Mouse (Mus musculus) midbrain, embryonic 11.5 days (tissue): Measurements from ENCODE around the gene Slc5a5. TPM values are rescaled to one million over a fixed set of nuclear protein-coding genes. Genes with fewer than 3 reads are reported as not detected.

ENCODE experiments used
- ATAC-seq: fragments of 200-750 bp; cut with Nextera tagmentation; 2 replicates; pipeline ENCODE4 v1.8.0; 2017; ENCODE audit warnings: moderate TSS enrichment, moderate library complexity; ENCODE audit not compliant: low FRiP score
- DNase-seq: peaks from one replicate; pipeline ENCODE4 v3.0.0; 2015; ENCODE audit warnings: low spot score; ENCODE audit errors: missing footprints
- H3K27ac ChIP-seq: fragments of 300-500 bp; sonication (generic); 2 replicates; pipeline ENCODE4 v1.5.1; 2014; ENCODE audit warnings: low read depth, low read length
- H3K27me3 ChIP-seq: fragments of 300-500 bp; sonication (generic); 2 replicates; pipeline ENCODE4 v1.6.1; 2014; ENCODE audit warnings: mild to moderate bottlenecking, low read length, moderate library complexity, mixed read lengths; ENCODE audit not compliant: control insufficient read depth, insufficient read depth
- H3K36me3 ChIP-seq: fragments of 300-500 bp; sonication (generic); 2 replicates; pipeline ENCODE4 v1.6.1; 2014; ENCODE audit warnings: mild to moderate bottlenecking, low read length, moderate library complexity, mixed read lengths; ENCODE audit not compliant: control insufficient read depth, insufficient read depth
- H3K4me1 ChIP-seq: fragments of 300-500 bp; sonication (generic); 2 replicates; pipeline ENCODE4 v1.6.1; 2014; ENCODE audit warnings: low read length; ENCODE audit not compliant: control insufficient read depth, insufficient read depth
- H3K4me2 ChIP-seq: fragments of 300-500 bp; sonication (generic); 2 replicates; pipeline ENCODE4 v1.6.1; 2014; ENCODE audit warnings: mild to moderate bottlenecking, moderate library complexity
- H3K4me3 ChIP-seq: fragments of 300-500 bp; sonication (generic); 2 replicates; pipeline ENCODE4 v1.5.1; 2014; ENCODE audit warnings: low read depth, low read length
- H3K9ac ChIP-seq: fragments of 300-500 bp; sonication (generic); 2 replicates; pipeline ENCODE4 v1.6.1; 2014; ENCODE audit warnings: low read length
- H3K9me3 ChIP-seq: fragments of 300-500 bp; sonication (generic); 2 replicates; pipeline ENCODE4 v1.6.1; 2016; ENCODE audit warnings: low read length; ENCODE audit not compliant: control insufficient read depth
- WGBS: fragments of 180-500 bp; shearing (Covaris S2); extraction: QIAGEN DNeasy Blood & Tissue Kit; methylation state at CpG from one replicate; pipeline ENCODE4 v1.1.7; 2014; 5-methylcytosine and 5-hydroxymethylcytosine counted together
- microRNA counts: library from miRNA; unstranded; fragments of <30 nt; microRNA quantifications from one replicate; lab custom pipeline; 2015
- microRNA-seq: library from miRNA; unstranded; fragments of <30 nt; microRNA quantifications from one replicate; pipeline ENCODE4, GENCODE M21; 2017
- polyA plus RNA-seq: library from polyadenylated mRNA; unstranded; fragments of >200 nt; fragmentation: Nextera tagmentation; extraction: Ambion mirVana; gene quantifications from 2 replicates; pipeline ENCODE4 v1.2.1, GENCODE M21; 2014

The Slc5a5 gene
- polyA plus RNA-seq, 1 experiment from 2014 or later = 0.77 TPM

DNA sequence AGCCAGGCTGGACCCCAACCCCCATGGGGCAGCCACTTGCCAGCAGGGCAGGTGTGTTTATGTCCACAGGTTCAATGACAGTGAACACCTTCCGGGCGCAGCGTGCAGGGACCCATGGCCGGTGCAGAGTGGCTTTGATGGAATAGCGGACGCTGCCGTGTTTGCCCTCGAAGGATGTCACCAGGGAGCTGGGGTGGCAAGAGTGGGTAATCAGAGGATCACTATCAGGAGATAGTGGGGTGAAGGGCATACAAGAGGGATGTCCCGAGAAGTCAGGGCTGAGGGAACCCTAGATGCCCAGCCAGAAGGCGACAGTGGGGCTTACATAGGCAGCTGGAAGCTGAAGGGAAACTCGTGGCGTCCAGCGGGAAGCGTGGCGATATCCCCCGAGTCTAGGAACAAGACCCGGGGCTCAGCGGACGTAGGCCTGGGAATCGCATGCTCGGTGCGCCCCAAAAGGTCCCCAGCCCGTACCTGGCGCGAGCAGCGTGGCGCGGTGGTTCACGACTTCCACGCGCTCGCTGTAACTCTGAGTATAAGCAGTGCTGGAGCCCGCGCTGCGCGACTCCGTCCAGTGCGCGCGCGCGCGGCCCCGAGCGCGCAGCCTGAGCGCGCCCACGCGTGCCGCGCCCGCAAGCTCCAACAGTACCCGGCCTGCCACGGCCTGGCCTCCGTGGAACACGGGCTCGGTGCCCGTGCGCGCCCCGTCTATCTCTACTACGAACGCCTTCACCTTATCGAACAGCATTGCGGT is 53.7 kb downstream of the Slc5a5 start:
- peak overlapping the region; percentile 46; the same call in 1 of the 2 replicates for H3K27ac ChIP-seq
- H3K36me3 ChIP-seq = peaks cover 2% of the 10 kb centered on the region; the same call in 1 of the 2 replicates
- H3K9ac ChIP-seq = peak overlapping the region; percentile 73
- H3K4me1 ChIP-seq = peaks cover 6% of the 10 kb centered on the region
- ATAC-seq (peak; percentile 49), DNase-seq (no peak)
- H3K4me3 ChIP-seq = peak overlapping the region; percentile 60
- peak overlapping the region; percentile 78 for H3K4me2 ChIP-seq
- H3K27me3 ChIP-seq = no peaks in the 10 kb centered on the region; the same call in 1 of the 2 replicates
- no peaks in the 10 kb centered on the region for H3K9me3 ChIP-seq
- 4% methylated on average over 65 of the region's 66 CpGs for WGBS

DNA sequence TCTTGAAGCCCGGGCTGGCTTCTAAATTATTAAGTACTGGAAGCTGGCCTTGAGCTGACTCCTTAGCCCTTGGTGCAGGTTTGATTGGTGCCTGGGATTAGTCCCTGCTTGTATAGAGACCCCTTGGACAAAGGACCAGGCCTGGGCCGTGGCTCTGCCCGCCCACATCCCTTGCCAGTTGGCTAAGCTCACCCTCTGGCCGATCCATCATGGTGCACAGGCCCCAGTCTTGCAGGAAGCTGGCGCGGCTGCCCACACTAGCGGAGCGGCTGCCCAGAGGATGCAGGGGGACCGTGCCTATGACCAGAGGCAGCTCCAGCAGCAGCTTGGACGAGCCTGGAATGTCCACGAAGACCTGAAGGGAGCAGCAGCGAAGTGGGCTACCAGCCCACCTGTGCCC is 55.9 kb downstream of the Slc5a5 start:
- no peak for ATAC-seq
- H3K9ac ChIP-seq = no peak overlapping the region
- peaks cover 2% of the 10 kb centered on the region; the same call in 1 of the 2 replicates for H3K36me3 ChIP-seq
- peaks cover 7% of the 10 kb centered on the region for H3K4me1 ChIP-seq
- no peaks in the 10 kb centered on the region; the same call in 1 of the 2 replicates for H3K27me3 ChIP-seq
- DNase-seq = no peak
- 89% methylated on average over 12 of the region's 12 CpGs for WGBS
- no peaks in the 10 kb centered on the region for H3K9me3 ChIP-seq
- no peak overlapping the region for H3K27ac ChIP-seq
- H3K4me3 ChIP-seq = no peak overlapping the region
- no peak overlapping the region for H3K4me2 ChIP-seq

DNA sequence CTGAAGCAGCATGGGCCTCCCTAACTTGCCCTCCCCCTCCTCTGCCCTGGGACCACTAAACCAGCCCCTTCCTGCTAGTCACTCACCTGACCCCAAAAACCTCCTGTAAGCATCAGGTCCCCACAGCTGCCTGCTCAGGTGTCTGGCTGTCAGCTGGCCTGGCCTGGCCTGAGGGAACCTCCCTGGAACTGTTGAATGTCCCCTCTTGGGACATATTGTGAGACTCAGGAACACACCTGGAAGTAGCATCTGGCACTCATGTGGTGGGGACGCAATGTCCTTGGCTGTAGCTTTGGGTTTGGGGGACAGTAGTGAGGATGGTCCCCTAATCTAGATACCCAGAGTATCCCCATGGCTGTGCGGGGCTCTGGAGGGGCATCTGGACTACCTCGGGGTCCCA is 58.5 kb downstream of the Slc5a5 start:
- H3K4me1 ChIP-seq = peaks cover 7% of the 10 kb centered on the region
- no peak overlapping the region for H3K4me2 ChIP-seq
- no peak overlapping the region for H3K4me3 ChIP-seq
- 92% methylated on average over 3 of the region's 3 CpGs for WGBS
- no peaks in the 10 kb centered on the region; the same call in 1 of the 2 replicates for H3K27me3 ChIP-seq
- DNase-seq = no peak
- peaks cover 2% of the 10 kb centered on the region; the same call in 1 of the 2 replicates for H3K36me3 ChIP-seq
- no peak overlapping the region for H3K27ac ChIP-seq
- ATAC-seq = no peak
- H3K9ac ChIP-seq = no peak overlapping the region
- no peaks in the 10 kb centered on the region for H3K9me3 ChIP-seq

DNA sequence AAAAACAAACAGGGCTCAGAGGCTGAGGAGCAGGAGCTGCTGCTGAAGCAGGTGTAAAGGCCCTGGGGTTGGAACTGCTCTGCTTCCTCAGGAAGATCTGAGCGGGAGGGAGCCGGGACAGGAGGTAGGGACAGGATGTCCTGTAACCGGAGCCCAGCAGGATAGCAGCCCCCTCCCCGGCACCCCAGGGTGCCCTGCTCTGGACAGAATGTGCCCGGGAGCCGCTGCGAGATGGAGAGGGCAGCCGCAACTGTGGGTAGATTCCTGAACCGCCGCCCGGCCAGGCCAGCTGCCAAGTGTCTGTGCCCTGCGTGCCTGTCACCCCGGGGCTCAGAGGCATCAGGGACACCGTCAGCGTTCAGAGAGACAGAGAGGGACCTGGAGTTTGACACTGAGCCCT is 59.0 kb downstream of the Slc5a5 start:
- 45% methylated on average over 15 of the region's 15 CpGs for WGBS
- peaks cover 4% of the 10 kb centered on the region for H3K4me1 ChIP-seq
- H3K4me3 ChIP-seq = no peak overlapping the region
- H3K4me2 ChIP-seq = no peak overlapping the region
- no peak overlapping the region for H3K9ac ChIP-seq
- ATAC-seq = peak; percentile 12; the same call in 1 of the 2 replicates
- H3K36me3 ChIP-seq = peaks cover 2% of the 10 kb centered on the region; the same call in 1 of the 2 replicates
- no peaks in the 10 kb centered on the region for H3K9me3 ChIP-seq
- H3K27me3 ChIP-seq = no peaks in the 10 kb centered on the region; the same call in 1 of the 2 replicates
- DNase-seq = no peak
- no peak overlapping the region for H3K27ac ChIP-seq

DNA sequence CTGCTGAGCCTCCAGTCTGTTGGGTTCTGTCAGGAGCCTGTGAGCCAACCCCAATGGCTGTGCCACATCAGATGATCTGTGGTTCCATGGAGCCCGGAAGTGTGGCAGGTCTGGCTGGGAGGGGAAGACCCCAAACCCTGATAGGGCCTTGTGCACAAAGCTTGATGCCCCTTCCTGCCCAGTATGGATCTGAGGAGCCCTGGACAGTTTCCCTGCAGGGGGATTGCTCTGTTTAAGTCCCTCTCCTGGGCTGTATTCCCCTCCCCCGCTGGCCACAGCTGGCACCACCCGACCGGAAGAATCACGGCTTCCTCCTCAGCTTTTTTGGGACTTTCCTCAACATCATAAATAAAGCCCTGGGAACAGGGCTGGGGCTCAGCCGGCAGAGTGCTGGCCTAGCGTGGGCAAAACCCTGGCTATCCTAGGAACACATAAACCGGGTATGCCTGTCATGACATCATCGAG is 59.5 kb downstream of the Slc5a5 start:
- Histone ChIP-seq H3K4me2 (no peak overlapping the region), H3K36me3 (peaks cover 2% of the 10 kb centered on the region; the same call in 1 of the 2 replicates), H3K9me3 (no peaks in the 10 kb centered on the region), H3K9ac (no peak overlapping the region), H3K27me3 (no peaks in the 10 kb centered on the region), H3K4me3 (no peak overlapping the region), H3K27ac (no peak overlapping the region), H3K4me1 (0 out of 2 replicates have a peak, but pooled peaks cover 2% of the 10 kb centered on the region)
- ATAC-seq (0 out of 2 replicates have a peak, but pooled peaks have one; percentile 8), DNase-seq (no peak)
- 69% methylated on average over 9 of the region's 9 CpGs for WGBS

MicroRNAs within 50 kb of the gene (microRNA counts, 519-probe panel; counts per million panel counts)
- microRNA mmu-miR-1969 (lab: Ali Mortazavi, UCI) = not detected

Small RNA genes within 50 kb of the gene (microRNA-seq; reads per million reads assigned to microRNA genes)
- gene Mir1969 = 12.9 reads per million, percentile 33 among the genes with 10 or more reads in this experiment
- 1.1 reads per million for gene Mir7067

Other genes starting within 250 kb of the Slc5a5 start
- 103 and 108 TPM in 2 replicates for gene Pgpep1, start 232.4 kb downstream of the Slc5a5 start, polyA plus RNA-seq
- 305 and 326 TPM in 2 replicates for gene Lsm4, start 219.5 kb downstream of the Slc5a5 start, polyA plus RNA-seq
- 119 and 138 TPM in 2 replicates for gene Jund, start 193.8 kb downstream of the Slc5a5 start, polyA plus RNA-seq
- 0.04 TPM in 1 of 2 replicates, not detected in the other for gene Iqcn, start 189.3 kb downstream of the Slc5a5 start, polyA plus RNA-seq
- gene Gm3336, start 174.2 kb downstream of the Slc5a5 start, polyA plus RNA-seq = not detected in 2 replicates
- 0.16 TPM in 1 of 2 replicates, not detected in the other for gene Pde4c, start 169.0 kb downstream of the Slc5a5 start, polyA plus RNA-seq
- 56.6 and 66.1 TPM in 2 replicates for gene Rab3a, start 138.1 kb downstream of the Slc5a5 start, polyA plus RNA-seq
- gene Mpv17l2, start 131.8 kb downstream of the Slc5a5 start, polyA plus RNA-seq = 28.3 and 29.6 TPM in 2 replicates
- 25.4 and 30.2 TPM in 2 replicates for gene Pik3r2, start 116.0 kb downstream of the Slc5a5 start, polyA plus RNA-seq
- gene Mast3, start 87.7 kb downstream of the Slc5a5 start, polyA plus RNA-seq = 9.1 and 10.1 TPM in 2 replicates
- gene Il12rb1, start 84.3 kb downstream of the Slc5a5 start, polyA plus RNA-seq = 0.38 TPM in 1 of 2 replicates, not detected in the other
- 7.1 and 8.0 TPM in 2 replicates for gene Arrdc2, start 53.0 kb downstream of the Slc5a5 start, polyA plus RNA-seq
- gene Kcnn1, start 29.5 kb downstream of the Slc5a5 start, polyA plus RNA-seq = 10.9 and 12.4 TPM in 2 replicates
- 161 and 166 TPM in 2 replicates for gene Ccdc124, start 18.8 kb downstream of the Slc5a5 start, polyA plus RNA-seq
- gene Rpl18a, start 4.7 kb upstream of the Slc5a5 start, polyA plus RNA-seq = 2,833 and 3,086 TPM in 2 replicates
- gene Map1s, start 13.2 kb upstream of the Slc5a5 start, polyA plus RNA-seq = 31.2 and 35.4 TPM in 2 replicates